Mouse (Mus musculus) fibroblast of lung, adult 2 months (primary cell): ENCODE results near the gene Ush2a.

Experiments used
- DNase-seq: peaks from one replicate; pipeline ENCODE4 v3.0.0-alpha.2; 2011; ENCODE audit warnings: low read depth

Ush2a gene

GRCm38 (mm10) chr1:188772516-188773229 is 510.9 kb downstream of the Ush2a start:
- no peak for DNase-seq

GRCm38 (mm10) chr1:188773631-188774030 is 511.8 kb downstream of the Ush2a start:
- no peak for DNase-seq

GRCm38 (mm10) chr1:188777556-188778161 is 515.8 kb downstream of the Ush2a start:
- no peak for DNase-seq

- DNase-seq = no peak
These were observed 523.2 kb downstream of the Ush2a start for GRCm38 (mm10) chr1:188785056-188785455.

GRCm38 (mm10) chr1:188805069-188805468 is 543.2 kb downstream of the Ush2a start:
- no peak for DNase-seq

DNA sequence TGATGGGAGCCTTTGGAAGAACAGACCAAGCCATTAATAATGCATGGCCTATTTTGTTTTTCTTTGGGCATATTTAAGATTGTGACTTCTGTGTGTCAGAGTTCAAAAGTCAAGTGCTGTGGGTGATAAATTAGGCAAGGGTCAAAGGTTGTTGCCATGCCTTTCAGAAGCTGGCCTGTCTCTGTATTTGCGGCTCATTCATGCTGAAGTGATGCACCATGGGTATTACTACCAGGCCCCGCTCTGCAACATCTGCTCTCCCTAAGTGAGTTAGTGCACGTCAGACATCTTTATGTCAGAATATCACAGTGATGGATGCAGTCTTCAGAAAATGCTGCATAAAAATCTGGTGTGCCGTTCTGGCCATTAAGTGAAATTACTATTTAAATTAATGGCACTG is 544.0 kb downstream of the Ush2a start:
- DNase-seq = no peak

DNA sequence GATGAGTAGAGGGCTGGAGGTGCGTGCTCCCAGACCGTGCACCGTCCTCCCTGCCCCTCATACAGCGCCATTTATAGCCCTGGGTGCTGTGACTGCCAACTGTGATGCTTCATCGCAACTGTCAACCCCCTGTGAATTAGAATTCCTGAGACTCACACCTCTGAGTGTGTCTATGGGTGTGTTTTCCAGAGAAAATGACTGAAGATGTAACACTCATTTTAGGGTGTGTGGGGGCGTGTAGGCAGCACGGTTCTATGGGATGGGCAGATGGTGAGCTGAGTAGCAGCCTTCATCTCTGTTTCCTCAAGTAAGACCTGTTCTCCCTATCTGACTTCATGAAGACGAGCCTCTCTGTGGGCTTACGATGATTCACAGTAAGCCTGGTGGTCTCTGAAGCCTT is 548.8 kb downstream of the Ush2a start:
- no peak for DNase-seq

GRCm38 (mm10) chr1:188815072-188815471 is 553.2 kb downstream of the Ush2a start:
- DNase-seq = no peak

DNA sequence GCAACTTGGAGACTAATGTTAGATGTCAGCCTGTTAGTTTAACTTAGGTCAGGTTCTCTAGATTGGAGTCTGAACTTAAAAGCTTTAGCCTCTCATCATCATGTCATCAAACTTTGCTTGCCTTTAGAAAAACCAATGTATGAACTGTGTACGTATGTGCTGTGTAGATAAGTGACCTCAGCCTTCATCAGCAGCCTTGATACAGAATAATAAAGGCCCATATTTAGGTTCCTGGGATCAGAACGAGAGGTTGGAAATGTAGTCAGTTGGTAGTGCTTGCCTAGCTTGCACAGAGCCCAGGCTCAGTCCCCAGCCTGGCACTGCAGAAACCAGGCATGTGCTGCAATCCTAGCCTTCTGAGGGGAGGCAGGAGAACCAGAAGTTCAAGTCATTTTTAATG is 562.4 kb downstream of the Ush2a start:
- no peak for DNase-seq

- DNase-seq = no peak
These were observed 563.2 kb downstream of the Ush2a start for GRCm38 (mm10) chr1:188824878-188825532.

GRCm38 (mm10) chr1:188830527-188831407 is 568.9 kb downstream of the Ush2a start:
- no peak for DNase-seq

GRCm38 (mm10) chr1:188833906-188834305 is 572.1 kb downstream of the Ush2a start:
- DNase-seq = no peak

DNA sequence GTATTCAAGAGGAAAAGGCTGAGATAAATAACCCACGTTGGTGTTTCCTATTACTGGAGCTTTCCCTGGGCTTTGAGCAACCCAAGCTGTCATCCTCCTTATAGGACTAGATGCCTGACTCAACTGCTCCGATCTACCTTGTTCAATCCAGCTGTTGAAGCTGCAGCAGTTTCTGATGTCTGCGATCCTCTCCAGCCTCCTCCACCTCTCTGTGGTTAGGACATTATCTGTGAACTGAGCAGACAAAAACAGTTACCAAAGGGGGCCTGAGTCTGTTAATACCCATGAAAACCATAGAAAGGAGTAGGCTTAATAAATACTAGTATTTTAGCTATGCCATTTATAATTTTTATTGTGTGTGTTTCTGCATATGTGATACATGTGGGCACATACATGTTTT is 572.9 kb downstream of the Ush2a start:
- DNase-seq = no peak

DNA sequence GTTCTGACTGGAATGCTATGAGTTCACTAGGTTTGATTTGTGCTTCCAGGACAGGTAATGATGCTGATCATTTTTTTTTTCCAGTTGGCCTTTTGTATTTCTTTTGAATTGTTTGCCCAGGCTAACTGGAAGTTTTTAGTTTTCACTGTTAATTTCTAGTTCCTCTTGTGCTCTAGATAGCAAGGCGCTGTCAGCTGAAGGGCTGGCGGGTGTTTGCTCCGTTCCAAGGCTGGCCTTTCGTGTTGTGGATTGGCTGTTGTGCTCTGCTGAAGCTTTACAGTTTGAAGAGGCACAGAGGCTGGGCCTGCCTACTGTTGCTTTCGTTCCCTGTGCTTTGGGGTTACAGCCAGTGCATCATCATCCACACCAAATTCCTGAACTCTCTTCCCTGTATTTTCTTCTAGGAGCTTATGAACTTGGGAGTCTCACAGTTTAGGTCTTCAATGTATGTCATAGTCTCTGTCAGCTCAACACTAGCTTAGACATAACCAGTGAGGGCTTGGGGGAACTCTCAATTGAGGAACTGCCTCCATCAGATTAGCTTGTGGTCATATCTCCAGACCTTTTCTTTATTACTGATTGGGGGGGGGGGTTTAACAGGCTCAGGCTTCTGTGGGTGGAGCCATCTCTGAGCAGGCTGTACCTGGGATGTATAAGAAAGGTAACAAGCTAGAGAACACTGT is 575.9 kb downstream of the Ush2a start:
- DNase-seq = no peak

DNA sequence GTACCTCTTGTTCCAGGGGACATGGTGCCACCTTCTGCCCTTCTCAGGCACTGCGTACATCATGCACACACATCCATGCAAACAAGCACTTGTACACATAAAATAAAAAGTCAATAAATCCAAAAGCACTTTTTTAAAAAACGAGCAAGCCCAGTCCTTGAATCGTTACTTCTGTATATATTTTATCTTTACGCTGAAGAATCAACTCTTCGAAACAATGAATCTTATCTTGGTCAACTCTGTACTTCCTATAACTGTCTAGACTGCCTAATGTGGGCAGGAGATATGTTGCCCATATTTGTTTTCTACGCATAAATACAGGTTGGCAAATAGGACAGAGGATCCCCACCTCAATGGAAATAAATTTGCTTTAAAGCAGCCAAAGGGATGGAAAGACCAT is 585.4 kb downstream of the Ush2a start:
- no peak for DNase-seq

DNA sequence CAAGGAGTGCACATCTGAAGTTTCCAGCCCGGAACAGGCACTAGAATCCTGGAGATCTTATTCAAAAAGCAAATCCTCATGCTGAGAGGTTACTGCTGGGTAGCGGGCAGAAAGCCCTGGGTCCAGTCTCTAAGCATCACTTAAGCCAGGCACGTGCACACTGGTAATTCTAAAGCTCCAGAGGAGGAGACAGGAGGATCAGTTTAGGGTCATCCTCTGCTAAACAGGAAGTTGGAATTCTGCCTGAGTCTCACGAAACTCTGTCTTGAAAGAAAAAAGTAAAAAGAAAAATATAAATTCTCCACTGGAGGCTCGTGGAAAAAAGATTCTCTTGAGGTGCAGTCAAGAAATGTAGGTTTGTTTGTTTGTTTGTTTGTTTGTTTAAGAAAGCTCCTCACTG is 591.0 kb downstream of the Ush2a start:
- DNase-seq = no peak

- no peak for DNase-seq
These were observed 592.4 kb downstream of the Ush2a start for GRCm38 (mm10) chr1:188854240-188854639.

GRCm38 (mm10) chr1:188855034-188855433 is 593.2 kb downstream of the Ush2a start:
- no peak for DNase-seq

- DNase-seq = no peak
These were observed 597.9 kb downstream of the Ush2a start for GRCm38 (mm10) chr1:188859718-188860117.

GRCm38 (mm10) chr1:188865881-188866280 is 604.1 kb downstream of the Ush2a start:
- DNase-seq = no peak

DNA sequence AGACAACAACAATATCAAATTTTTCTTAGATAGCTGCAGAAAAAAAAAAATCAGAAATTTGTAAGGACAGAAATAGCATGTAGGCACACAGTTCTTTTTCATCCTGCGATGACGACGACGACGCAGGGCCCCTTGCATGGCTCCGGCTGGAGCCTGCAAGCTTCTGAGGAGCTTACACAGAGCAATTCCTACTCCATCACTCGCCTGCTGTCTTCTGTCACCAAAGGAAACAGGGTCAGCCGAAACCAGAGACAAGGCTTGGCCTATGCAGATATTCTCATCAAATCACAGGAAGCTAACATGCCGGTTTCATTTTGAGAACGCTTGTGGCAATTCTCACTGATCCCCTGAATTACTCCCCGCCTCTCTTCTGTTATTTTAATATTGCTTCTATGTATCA is 604.7 kb downstream of the Ush2a start:
- no peak for DNase-seq

DNA sequence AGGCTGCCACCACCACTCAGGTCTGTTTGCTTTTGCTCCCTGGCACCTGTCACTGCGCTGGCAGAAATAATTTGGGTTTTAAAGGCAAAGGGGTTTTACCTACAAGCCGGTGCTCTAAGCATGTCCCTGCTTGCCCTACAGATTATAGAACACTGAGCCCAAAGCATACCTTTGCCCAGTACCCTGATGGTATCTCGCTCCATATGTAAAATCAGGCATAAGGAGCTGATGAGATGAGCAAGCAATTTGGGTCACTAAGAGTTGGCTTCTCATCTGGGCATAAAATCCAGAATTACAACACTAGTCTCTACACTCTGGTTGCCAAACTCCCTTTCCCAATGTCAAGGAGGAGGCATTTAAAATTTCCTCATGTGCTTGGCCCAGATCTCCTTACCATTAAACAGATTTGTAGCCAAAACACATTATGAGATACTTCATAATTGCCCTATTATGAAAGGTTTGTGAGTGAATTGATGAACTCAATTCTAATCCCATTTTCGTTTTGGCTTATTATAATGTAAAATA is 616.8 kb downstream of the Ush2a start:
- DNase-seq = no peak
